Mouse (Mus musculus) adrenal gland, postnatal 14 days (tissue): ENCODE results near the gene Foxl1. TPM values are rescaled to one million over a fixed set of nuclear protein-coding genes. Genes with fewer than 3 reads are reported as not detected.
A peak's percentile ranks its signal among the peaks of the same experiment; 100 is the strongest.
"Not testable (repeated sequence)": the region's sequence is repeated elsewhere in the genome, so short reads cannot be mapped to it uniquely, and the experiment has no call there.

Source experiments
- DNase-seq: peaks from one replicate; pipeline ENCODE4 v3.0.0; 2021; ENCODE audit warnings: mixed read lengths
- total RNA-seq: library from RNA; stranded (reverse); gene quantifications from 2 replicates; pipeline ENCODE4 v1.2.3, GENCODE M21; 2021

Gene Foxl1
- total RNA-seq, 1 experiment from 2014 or later = 0.41 TPM

DNA sequence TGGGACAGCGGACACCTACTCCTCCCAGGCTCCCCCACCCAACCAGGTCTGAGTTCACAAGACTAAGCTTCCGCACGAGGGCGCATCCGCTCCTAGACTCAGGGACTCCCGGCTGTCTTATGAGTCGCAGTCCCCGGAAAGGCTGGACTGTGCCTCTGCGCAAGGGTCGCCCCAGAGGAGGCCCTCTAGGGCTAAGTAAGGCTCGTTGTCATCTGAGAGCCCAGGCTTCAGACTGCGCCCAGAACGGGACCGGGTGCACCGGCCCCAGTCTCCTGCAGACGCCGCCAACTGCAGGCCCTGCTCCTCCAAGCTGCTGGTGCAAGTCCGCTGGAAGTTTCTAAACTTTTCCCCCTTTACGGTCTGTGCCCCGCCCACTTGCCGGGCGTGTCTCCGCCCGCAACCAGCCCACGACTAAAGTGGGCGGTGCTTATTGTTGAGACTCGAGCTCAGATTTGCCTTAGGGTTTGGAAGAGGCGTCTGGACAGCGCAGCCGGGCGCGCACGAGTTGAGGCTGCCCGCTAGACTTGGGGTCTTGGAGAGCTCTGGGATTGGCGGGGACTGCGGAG lies 2.3 kb upstream of the Foxl1 start:
- DNase-seq = peak; percentile 82

GRCm38 (mm10) chr8:121126191-121126590 lies 1.5 kb upstream of the Foxl1 start:
- DNase-seq = no peak

GRCm38 (mm10) chr8:121126694-121127093 lies 1.0 kb upstream of the Foxl1 start:
- DNase-seq = no peak

DNA sequence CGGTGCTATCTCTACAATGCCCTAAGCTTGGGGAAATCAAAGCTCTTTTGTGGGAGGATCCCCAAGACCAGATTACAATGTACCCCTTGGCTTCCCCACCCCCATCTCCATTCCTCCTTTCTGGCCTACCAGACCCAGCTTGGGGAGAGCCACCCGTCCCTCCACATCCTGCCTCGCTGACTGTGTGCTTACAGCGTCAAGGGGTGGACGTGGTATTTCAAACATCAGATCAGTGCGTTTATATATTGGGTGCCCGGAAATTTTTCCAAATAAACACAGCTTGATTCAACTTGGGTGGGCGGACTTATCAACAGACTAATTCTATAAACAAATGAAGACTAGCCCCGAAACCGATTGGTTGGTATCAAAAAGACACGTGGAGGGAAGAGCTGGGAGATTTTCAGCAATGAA lies 444 bp upstream of the Foxl1 start:
- no peak for DNase-seq

DNA sequence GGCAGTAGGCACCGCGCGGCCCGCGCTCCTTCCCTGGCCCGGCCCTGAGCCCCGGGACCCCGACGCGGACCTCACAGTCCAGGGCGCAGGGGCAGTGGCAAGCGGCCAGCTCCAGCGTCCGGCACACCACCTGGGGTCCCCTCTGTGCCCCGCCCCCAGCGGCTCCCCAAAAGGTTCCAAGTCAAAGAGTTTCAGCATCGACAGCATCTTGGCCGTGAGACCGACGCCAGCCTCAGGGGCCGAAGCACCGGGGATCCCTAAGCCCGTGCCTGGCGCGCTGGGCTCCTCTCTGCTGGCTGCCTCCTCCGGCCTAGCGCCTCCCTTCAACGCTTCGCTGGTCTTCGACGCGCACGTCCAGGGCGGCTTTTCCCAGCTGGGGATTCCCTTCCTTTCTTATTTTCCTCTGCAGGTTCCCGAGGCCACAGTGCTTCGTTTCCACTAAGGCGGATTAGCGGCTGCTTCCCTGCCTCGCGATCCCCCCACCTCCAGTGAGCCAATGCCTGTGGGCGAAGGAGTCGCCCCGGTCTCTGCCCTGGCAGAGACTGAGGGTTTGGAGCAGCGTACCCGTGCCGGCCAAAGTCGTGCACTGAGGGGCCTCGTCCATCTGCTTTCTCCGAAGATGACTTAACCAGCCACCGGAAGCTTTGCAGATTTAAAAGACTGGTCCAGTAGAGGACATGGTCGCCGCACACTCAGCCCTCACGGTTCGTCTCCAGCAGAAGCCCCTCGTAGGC lies 958 bp downstream of the Foxl1 start:
- DNase-seq = no peak

DNA sequence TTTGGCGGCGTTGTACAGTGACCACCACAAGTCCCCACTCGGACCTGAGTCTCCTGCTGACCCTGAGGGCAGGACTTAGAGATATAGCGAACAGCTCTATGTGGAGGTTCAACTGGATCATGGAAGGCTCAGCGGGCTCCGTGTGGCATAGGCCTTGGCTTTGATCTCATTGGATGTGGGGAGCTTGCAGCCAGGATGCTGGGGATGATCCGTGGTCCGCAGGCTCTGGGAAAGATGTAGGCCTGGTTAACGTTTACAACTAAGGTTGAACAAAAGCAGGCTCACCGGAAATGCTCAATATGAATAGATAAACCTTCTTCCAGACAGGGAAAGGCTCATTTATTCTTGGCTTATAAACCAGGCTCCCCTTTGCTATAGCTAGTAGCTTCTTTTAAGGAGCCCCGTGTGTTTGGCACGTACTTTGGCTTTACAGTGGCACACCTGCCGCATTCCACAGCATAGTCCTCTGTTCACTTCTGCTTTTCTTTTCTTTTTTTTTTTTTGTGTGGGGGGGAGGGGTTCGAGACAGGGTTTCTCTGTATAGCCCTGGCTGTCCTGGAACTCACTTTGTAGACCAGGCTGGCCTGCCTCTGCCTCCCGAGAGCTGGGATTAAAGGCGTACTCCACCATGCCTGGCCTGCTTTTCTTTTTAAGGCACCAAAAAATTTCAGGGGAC lies 1.7 kb downstream of the Foxl1 start:
- DNase-seq = no peak

GRCm38 (mm10) chr8:121130522-121130921 lies 2.8 kb downstream of the Foxl1 start:
- peak; percentile 53 for DNase-seq

GRCm38 (mm10) chr8:121132961-121133513 lies 5.3 kb downstream of the Foxl1 start:
- DNase-seq = no peak

DNA sequence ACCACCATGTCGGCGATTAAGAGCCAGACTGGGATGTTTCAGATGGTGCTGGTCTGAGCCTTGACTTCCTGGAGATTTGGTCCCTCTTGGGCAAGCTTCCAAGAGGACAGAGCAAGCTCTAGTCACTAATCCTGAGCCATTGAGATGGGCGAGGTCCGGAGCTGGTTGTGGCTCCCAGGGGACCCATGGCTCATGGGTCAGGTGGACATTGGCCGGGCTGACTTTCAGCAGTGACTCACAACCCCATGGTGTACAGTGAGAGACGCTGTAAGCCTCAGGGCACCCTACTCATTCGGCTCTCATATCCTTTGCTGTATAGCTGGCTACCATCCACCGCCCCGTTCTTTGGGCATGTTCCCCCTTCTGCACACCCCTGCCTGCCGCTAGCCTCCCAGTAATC lies 6.4 kb downstream of the Foxl1 start:
- DNase-seq = no peak

DNA sequence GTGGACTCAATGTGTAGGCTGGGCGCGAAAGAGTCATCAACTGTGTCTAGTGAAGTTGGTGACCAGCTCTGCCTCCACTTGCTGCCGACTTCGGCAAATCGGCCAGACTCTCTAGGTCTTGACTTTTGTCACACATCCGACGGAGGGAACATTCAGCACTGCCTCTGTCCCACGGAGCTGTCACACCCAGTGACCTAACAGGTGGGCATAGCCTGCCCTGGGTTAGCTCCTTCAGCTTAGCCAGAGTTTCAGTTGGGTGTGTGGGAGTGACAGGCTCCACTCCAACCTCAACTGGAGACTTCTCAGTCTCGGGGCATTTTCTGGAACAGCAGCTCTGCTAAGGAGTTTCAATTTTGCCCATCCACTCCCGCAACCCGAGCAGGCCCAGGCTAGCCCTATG lies 6.8 kb downstream of the Foxl1 start:
- no peak for DNase-seq

DNA sequence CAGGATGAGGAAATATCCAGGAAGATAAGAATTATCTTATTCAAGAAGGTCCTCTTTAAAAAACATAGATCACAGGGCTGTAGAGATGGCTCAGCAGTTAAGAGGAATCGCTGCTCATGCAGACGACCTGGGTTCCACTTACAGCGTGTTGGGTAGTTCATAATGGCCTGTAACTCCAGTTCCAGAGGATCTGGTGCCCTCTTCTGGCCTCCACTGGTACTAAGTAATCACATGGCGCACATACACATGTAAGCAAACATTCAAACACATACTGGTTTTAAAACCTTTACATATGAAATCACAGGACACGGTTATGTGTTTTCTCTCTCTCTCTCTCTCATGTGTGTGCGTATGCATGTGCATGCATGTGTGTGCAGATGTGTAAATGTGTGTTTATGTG lies 9.1 kb downstream of the Foxl1 start:
- DNase-seq = no peak

GRCm38 (mm10) chr8:121145457-121146134 lies 17.9 kb downstream of the Foxl1 start:
- not testable (repeated sequence) for DNase-seq

DNA sequence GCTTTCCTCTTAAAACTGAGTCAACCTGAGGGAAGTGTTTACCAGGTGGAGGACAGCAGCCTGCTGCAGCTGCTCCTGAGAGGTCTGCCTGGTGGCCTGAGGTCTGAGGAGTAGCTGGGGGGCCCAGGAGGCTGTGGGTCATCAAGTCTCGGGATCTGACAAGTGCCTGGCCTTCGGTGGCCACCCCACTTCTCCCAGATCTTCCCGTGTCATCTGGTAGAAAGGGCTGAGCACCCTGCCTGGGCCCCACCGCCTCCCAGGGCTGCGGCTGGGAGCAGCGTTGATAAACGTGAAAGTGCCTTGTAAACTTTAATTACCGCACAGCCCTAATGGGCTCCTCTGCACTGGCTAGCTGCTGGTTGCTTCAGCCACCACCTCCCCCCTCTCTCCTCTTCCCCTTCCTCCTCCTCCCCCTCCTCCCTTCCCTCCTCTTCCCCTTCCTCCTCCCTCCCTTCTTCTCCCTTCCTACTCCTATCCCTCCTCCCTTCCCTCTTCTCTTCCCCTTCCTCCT lies 20.9 kb downstream of the Foxl1 start:
- no peak for DNase-seq

DNA sequence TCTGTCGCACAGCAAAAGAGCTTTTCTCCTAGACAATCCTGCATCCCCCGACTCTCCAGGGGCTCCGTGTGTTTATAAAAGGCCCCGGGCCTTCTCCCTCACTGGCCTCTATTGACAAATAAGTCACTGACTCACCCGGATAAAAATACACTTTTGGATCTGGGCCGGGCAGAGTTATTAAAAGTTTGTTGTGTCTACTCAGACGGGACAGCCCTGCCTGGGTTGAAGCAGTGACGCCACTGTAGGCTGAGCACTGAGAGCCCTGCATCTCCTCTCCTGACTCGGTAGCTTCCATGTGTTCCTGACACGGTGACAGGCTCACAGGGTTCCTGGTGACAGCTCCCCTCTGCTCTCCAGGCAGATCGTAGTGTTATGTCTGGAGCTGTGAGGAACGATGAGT lies 24.7 kb downstream of the Foxl1 start:
- peak; percentile 25 for DNase-seq

DNA sequence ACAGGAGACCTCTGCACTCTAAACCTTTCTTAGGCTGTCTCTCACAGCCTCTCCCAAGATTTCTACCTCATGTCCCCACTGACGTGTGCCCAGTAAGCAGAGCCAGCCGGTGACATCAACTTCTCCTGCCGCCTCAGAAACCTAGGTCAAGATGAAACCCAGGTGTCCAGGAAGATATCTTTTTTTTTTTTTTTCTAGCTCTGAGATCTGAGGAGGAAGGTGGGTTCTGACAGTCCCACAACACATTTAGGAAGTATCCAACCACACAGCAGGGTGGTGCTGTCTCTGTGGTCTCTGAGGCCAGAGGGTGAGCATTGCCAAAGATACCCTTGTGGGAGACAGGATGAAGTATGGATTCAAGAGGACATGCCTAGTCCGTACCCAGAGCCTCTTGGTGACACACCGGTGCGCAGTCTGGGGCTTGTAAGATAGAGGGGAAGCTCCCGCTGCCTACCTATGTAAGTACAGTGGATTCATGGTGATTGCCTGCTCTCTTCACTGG lies 29.3 kb downstream of the Foxl1 start:
- no peak for DNase-seq

DNA sequence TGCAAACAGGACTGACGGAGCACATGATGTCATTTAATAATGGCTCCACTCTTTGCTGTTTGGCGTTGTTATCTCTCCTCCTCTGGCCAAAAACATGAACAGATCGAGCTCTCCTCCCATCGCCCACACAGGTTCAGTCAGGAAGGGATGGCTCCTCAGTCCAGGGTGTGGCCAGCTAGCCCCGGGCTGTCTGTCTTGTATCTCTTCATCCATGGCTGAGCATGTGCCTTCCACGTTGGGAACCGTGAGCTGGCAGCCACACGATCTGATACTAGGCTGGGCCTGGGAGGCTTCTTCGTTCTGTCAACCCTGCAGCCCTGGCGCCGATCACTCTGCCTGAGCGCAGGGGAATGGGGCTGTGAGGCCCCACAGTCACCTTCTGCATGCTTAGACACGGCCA lies 31.1 kb downstream of the Foxl1 start:
- DNase-seq = peak; percentile 28

- DNase-seq = no peak
Observed at GRCm38 (mm10) chr8:121161437-121161836, 33.7 kb downstream of the Foxl1 start.

- DNase-seq = no peak
Observed at GRCm38 (mm10) chr8:121162413-121162812, 34.7 kb downstream of the Foxl1 start.

GRCm38 (mm10) chr8:121162906-121163695 lies 35.4 kb downstream of the Foxl1 start:
- DNase-seq = no peak

DNA sequence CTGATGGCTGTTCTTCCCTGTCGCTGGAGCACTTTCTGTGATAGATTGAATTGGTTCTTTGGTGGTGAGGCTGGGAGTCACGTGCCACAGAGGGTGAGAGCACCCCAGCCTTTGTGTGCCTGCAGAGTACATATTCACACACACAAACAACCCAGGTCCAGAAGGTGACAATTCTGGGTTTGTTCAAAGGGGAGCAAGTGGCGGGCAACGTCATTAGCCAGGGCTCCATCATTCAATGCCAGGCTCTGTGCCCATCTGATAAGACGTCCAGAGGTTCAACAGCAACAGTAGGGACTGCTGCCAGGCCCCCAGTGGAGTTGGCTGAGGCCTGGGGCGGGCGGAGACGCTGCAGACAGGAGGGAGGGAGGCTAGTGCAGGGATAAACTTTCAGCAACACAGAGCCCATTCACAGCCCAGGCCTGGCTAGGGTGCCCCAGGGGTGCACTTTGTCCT lies 36.3 kb downstream of the Foxl1 start:
- DNase-seq = peak; percentile 85

DNA sequence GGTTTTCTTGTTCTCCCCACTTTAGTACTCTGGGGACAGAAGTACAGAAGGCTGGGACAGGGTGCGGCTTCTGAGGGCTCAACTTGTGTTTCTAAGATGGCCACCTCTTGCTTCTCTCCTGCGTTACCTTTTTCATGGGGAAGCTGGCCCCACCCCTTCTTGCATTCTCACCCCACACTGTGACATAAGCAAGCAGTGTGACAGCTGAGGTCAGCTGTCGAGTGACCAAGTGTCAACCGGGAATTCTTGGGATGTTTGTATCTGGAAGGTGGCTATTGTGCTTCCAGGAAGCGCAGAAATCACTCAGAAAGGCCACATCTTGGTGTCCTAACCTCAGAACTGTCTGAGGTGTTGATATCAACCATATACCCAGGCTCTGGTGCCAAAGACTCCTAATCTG lies 40.3 kb downstream of the Foxl1 start:
- DNase-seq = no peak
